Mouse (Mus musculus) megakaryocyte, embryonic 14.5 days (primary cell): ENCODE data around the gene Slc35f5. TPM values are rescaled to one million over a fixed set of nuclear protein-coding genes. Genes with fewer than 3 reads are reported as not detected.
"Not testable (repeated sequence)": the region's sequence is repeated elsewhere in the genome, so short reads cannot be mapped to it uniquely, and the experiment has no call there.

Experiments
- H3K27me3 ChIP-seq: replicated peaks from 2 replicates; pipeline ENCODE3; 2012; ENCODE audit warnings: inconsistent platforms
- H3K36me3 ChIP-seq: replicated peaks from 2 replicates; pipeline ENCODE3; 2012; ENCODE audit warnings: low read length, inconsistent platforms, mixed read lengths
- H3K4me1 ChIP-seq: 2 replicates; pipeline ENCODE4 v1.6.1; 2012; ENCODE audit warnings: inconsistent platforms
- H3K4me3 ChIP-seq: replicated peaks from 2 replicates; pipeline ENCODE3; 2012; ENCODE audit warnings: moderate library complexity, mild to moderate bottlenecking, inconsistent platforms
- H3K9me3 ChIP-seq: 2 replicates; pipeline ENCODE4 v1.6.1; 2012; ENCODE audit warnings: inconsistent platforms
- FLI1 ChIP-seq: IDR thresholded peaks from 2 replicates; pipeline ENCODE4 v1.6.1; 2012; ENCODE audit warnings: low read length, inconsistent platforms, mixed read lengths
- GATA1 ChIP-seq: IDR thresholded peaks from 3 replicates; pipeline ENCODE4 v1.6.1; 2012; ENCODE audit warnings: mixed read lengths, low read length, inconsistent platforms, borderline replicate concordance
- polyA plus RNA-seq: library from polyadenylated mRNA; stranded (reverse); fragments of >175 nt; gene quantifications from 2 replicates; pipeline ENCODE4 v1.2.3, GENCODE M21; 2012; ENCODE audit warnings: low replicate concordance; ENCODE audit not compliant: insufficient read depth

The Slc35f5 gene
- 0.61 and 0.91 TPM in 2 replicates for polyA plus RNA-seq

- Histone ChIP-seq H3K4me1 (peaks cover 36% of the 10 kb centered on the region), H3K36me3 (peaks cover 25% of the 10 kb centered on the region), H3K27me3 (no peaks in the 10 kb centered on the region), H3K4me3 (peak within 1 kb of the TSS; percentile 98), H3K9me3 (no peaks in the 10 kb centered on the region)
- TF ChIP-seq FLI1 (no peak), GATA1 (no peak)
Measured at GRCm38 (mm10) chr1:125560259-125561192, at the start of gene Slc35f5. Slc35f5 (plus strand) TSS chr1:125560595.

GRCm38 (mm10) chr1:125514706-125515105 lies 45.7 kb upstream of the Slc35f5 start:
- no peak overlapping the region for H3K4me3 ChIP-seq
- peaks cover 21% of the 10 kb centered on the region for H3K4me1 ChIP-seq
- no peak for TF ChIP-seq GATA1
- no peak for TF ChIP-seq FLI1

GRCm38 (mm10) chr1:125516910-125517659 lies 43.3 kb upstream of the Slc35f5 start:
- Histone ChIP-seq H3K9me3 (no peaks in the 10 kb centered on the region), H3K4me3 (no peak overlapping the region), H3K27me3 (peaks cover 3% of the 10 kb centered on the region), H3K36me3 (no peaks in the 10 kb centered on the region), H3K4me1 (peaks cover 21% of the 10 kb centered on the region)
- TF ChIP-seq GATA1 (no peak), FLI1 (no peak)

More at GRCm38 (mm10) chr1:125514706-125515105, 45.7 kb upstream of the Slc35f5 start:
- no peaks in the 10 kb centered on the region for H3K9me3 ChIP-seq
- peaks cover 3% of the 10 kb centered on the region for H3K27me3 ChIP-seq
- H3K36me3 ChIP-seq: no peaks in the 10 kb centered on the region

DNA sequence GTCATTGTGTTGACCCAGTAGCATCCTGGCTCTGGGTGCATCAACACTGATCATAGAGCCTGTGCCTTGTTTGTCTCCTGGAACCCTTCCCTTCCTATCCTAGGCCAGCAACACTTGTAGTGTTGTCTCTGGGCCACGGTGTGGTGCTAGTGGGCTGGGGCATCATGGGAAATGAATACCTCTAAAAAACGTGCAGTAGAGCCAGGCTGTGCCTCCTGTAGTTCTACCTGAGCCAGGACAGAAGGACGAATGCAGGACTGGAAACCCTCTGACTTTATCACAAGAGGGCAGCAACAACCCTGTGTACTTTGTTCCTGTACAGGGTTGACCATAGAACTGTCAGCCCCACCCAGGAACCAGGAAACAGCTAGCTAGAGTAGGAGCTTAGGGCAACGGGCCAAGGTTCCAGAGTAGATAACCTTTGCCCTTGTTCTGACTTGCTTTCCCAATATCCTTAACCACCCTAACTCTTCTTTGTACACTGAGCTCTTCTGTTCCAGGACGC lies 41.2 kb upstream of the Slc35f5 start:
- Histone ChIP-seq H3K9me3 (no peaks in the 10 kb centered on the region), H3K27me3 (peaks cover 3% of the 10 kb centered on the region), H3K4me1 (peaks cover 16% of the 10 kb centered on the region), H3K4me3 (no peak overlapping the region), H3K36me3 (no peaks in the 10 kb centered on the region)
- TF ChIP-seq GATA1 (no peak), FLI1 (no peak)

- Histone ChIP-seq H3K4me3 (no peak overlapping the region), H3K9me3 (no peaks in the 10 kb centered on the region), H3K36me3 (no peaks in the 10 kb centered on the region), H3K27me3 (no peaks in the 10 kb centered on the region), H3K4me1 (no peaks in the 10 kb centered on the region)
- TF ChIP-seq FLI1 (no peak), GATA1 (no peak)
Measured at GRCm38 (mm10) chr1:125525965-125526665, 34.3 kb upstream of the Slc35f5 start.

GRCm38 (mm10) chr1:125526666-125527004 lies 33.8 kb upstream of the Slc35f5 start:
- TF ChIP-seq GATA1 (no peak), FLI1 (no peak)
- Histone ChIP-seq H3K4me1 (no peaks in the 10 kb centered on the region), H3K27me3 (no peaks in the 10 kb centered on the region), H3K9me3 (no peaks in the 10 kb centered on the region), H3K4me3 (no peak overlapping the region), H3K36me3 (no peaks in the 10 kb centered on the region)

DNA sequence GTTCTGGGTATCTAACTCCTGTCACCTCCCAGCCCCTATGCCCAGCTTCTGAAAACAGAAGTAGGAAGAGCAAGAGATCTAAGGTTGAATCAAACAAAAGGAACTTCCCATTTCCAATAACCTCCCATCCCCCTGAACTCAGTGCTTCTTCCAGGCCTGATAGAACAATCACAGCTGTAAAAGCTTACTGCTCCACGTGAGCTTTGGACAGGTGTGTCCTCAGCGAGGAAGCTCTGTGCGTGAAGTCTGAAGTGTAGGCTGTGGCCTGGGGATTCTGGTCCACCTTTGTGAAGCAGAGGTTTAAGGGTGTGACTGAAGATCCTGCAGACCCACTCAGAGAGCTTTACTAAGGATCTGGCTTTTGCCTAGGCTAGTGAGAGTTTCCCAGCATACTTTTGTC lies 33.0 kb upstream of the Slc35f5 start:
- H3K36me3 ChIP-seq: no peaks in the 10 kb centered on the region
- no peaks in the 10 kb centered on the region for H3K4me1 ChIP-seq
- TF ChIP-seq FLI1: no peak
- no peak for TF ChIP-seq GATA1
- H3K9me3 ChIP-seq: no peaks in the 10 kb centered on the region
- H3K27me3 ChIP-seq: no peaks in the 10 kb centered on the region
- H3K4me3 ChIP-seq: no peak overlapping the region

- H3K9me3 ChIP-seq, H3K4me3 ChIP-seq, H3K4me1 ChIP-seq, H3K36me3 ChIP-seq, H3K27me3 ChIP-seq: not testable (repeated sequence)
Measured at GRCm38 (mm10) chr1:125533180-125533912, 27.0 kb upstream of the Slc35f5 start.

DNA sequence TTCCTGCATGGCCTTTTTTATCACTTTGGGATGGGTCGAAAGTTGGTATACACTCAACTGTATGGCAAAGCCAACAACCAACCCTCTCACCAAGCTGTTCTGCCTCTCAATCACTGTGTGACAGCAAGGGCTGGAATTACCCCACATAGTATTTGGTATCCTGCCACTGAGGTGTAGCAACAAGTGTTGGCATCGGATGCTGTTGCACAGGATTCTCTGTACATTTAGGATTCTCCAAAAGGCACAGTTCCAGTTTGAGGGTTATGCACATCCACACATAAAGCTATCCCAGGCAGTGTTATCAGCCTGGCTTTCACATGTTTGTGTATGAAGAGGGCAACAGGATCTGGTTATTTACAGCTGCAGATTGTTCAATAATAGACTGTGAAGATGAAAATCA lies 23.3 kb upstream of the Slc35f5 start:
- peaks cover 5% of the 10 kb centered on the region for H3K4me1 ChIP-seq
- no peak for TF ChIP-seq FLI1
- no peak for TF ChIP-seq GATA1

More for the DNA sequence above, 23.3 kb upstream of the Slc35f5 start:
- Histone ChIP-seq H3K9me3 (no peaks in the 10 kb centered on the region), H3K4me3 (no peak overlapping the region), H3K36me3 (no peaks in the 10 kb centered on the region), H3K27me3 (no peaks in the 10 kb centered on the region)
